Mouse (Mus musculus) intestine, postnatal 0 days (tissue): Measurements from ENCODE around the gene Csrnp2. TPM values are rescaled to one million over a fixed set of nuclear protein-coding genes. Genes with fewer than 3 reads are reported as not detected.

Experiments
- ATAC-seq: fragments of 200-750 bp; cut with Nextera tagmentation; 2 replicates; pipeline ENCODE4 v1.8.0; 2017; ENCODE audit warnings: mild to moderate bottlenecking, moderate TSS enrichment, moderate library complexity
- H3K27ac ChIP-seq: fragments of 300-500 bp; sonication (generic); 2 replicates; pipeline ENCODE4 v1.5.1; 2014; ENCODE audit warnings: mild to moderate bottlenecking, low read depth, low read length, moderate library complexity
- H3K27me3 ChIP-seq: fragments of 300-500 bp; sonication (generic); replicated peaks from 2 replicates; pipeline ENCODE4 v1.6.1; 2014; ENCODE audit warnings: low read length, mixed read lengths; ENCODE audit not compliant: control insufficient read depth, insufficient read depth
- H3K36me3 ChIP-seq: fragments of 300-500 bp; sonication (generic); 2 replicates; pipeline ENCODE4 v1.6.1; 2014; ENCODE audit warnings: mild to moderate bottlenecking, moderate library complexity; ENCODE audit not compliant: control insufficient read depth, insufficient read depth
- H3K4me1 ChIP-seq: fragments of 300-500 bp; sonication (generic); replicated peaks from 2 replicates; pipeline ENCODE4 v1.6.1; 2014; ENCODE audit warnings: antibody characterized with exemption, low read length, mixed read lengths; ENCODE audit not compliant: control insufficient read depth, insufficient read depth
- H3K4me2 ChIP-seq: fragments of 300-500 bp; sonication (generic); replicated peaks from 2 replicates; pipeline ENCODE4 v1.6.1; 2014; ENCODE audit warnings: low read depth, mild to moderate bottlenecking, moderate library complexity
- H3K4me3 ChIP-seq: fragments of 300-500 bp; sonication (generic); 2 replicates; pipeline ENCODE4 v1.5.1; 2014; ENCODE audit warnings: low read depth, low read length
- H3K9ac ChIP-seq: fragments of 300-500 bp; sonication (generic); 2 replicates; pipeline ENCODE4 v1.6.1; 2014; ENCODE audit warnings: mild to moderate bottlenecking, low read depth, low read length
- H3K9me3 ChIP-seq: fragments of 300-500 bp; sonication (generic); 2 replicates; pipeline ENCODE4 v1.6.1; 2016; ENCODE audit warnings: mixed run types; ENCODE audit not compliant: control insufficient read depth
- CTCF ChIP-seq: sonication (generic); IDR thresholded peaks from 2 replicates; pipeline ENCODE4 v1.5.1; 2016; ENCODE audit warnings: low read depth, mild to moderate bottlenecking, control low read depth, antibody characterized with exemption, moderate library complexity
- WGBS: fragments of 180-500 bp; shearing (Covaris S2); extraction: QIAGEN DNeasy Blood & Tissue Kit; methylation state at CpG from one replicate; pipeline ENCODE4 v1.1.7; 2014; 5-methylcytosine and 5-hydroxymethylcytosine counted together
- polyA plus RNA-seq: library from polyadenylated mRNA; unstranded; fragments of >200 nt; fragmentation: Nextera tagmentation; extraction: Ambion mirVana; gene quantifications from 2 replicates; pipeline ENCODE4 v1.2.1, GENCODE M21; 2015

Gene Csrnp2
- polyA plus RNA-seq, 1 experiment from 2014 or later: 3.1 TPM

DNA sequence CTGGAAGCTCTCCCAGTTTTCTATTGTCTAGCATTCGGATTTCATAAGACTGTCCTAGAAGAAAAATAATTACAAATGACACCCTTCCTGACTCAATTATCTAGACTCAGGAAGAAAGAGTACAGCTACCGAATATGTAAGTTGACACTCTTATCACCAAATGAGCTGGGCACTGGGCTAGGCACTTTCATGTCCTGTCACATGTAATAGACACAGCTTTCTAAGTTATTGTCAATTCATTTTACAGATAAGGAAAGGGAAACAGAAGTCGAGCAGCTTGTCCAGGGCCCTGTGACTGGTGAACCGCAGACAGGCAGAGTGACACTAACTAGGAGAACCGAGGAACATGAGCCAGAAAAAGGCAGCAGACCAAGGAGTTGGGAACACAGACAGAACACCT lies 32.6 kb upstream of the Csrnp2 start:
- Histone ChIP-seq H3K4me1 (no peaks in the 10 kb centered on the region), H3K4me3 (no peak overlapping the region), H3K4me2 (no peak overlapping the region), H3K9me3 (no peaks in the 10 kb centered on the region), H3K9ac (no peak overlapping the region), H3K27me3 (no peaks in the 10 kb centered on the region), H3K36me3 (peaks cover 1% of the 10 kb centered on the region; the same call in 1 of the 2 replicates), H3K27ac (no peak overlapping the region)
- 65% methylated on average over 5 of the region's 5 CpGs for WGBS
- no peak for TF ChIP-seq CTCF
- no peak for ATAC-seq

- no peaks in the 10 kb centered on the region for H3K4me1 ChIP-seq
- no peaks in the 10 kb centered on the region for H3K9me3 ChIP-seq
- no peak overlapping the region for H3K27ac ChIP-seq
- WGBS: 97% methylated on average over 14 of the region's 14 CpGs
- H3K27me3 ChIP-seq: no peaks in the 10 kb centered on the region
- TF ChIP-seq CTCF: no peak
- peaks cover 9% of the 10 kb centered on the region; the same call in 1 of the 2 replicates for H3K36me3 ChIP-seq
- H3K9ac ChIP-seq: no peak overlapping the region
- no peak for ATAC-seq
- H3K4me2 ChIP-seq: no peak overlapping the region
- H3K4me3 ChIP-seq: no peak overlapping the region
These were observed 30.1 kb upstream of the Csrnp2 start for GRCm38 (mm10) chr15:100525405-100525804.

DNA sequence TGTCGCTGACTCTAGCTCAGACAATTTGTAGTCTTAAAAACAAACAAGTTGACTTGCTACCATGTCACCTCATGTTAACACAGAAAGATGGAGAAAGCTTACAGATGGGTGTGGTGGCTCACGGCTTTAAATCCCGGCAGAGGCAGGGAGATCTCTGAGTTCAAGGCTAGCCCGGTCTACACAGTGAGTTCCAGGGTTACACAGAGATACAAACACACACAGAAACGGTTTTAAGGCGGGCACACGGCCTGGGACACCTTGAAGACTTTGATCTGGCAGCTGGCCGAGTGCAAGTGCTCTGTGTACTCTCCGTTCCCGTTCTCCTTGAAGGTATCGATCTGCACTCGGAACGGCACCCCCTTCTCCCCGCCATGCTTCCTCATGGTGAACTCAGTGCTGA lies 25.0 kb upstream of the Csrnp2 start:
- WGBS: 90% methylated on average over 14 of the region's 14 CpGs
- Histone ChIP-seq H3K4me2 (no peak overlapping the region), H3K9me3 (no peaks in the 10 kb centered on the region), H3K4me3 (no peak overlapping the region), H3K27ac (no peak overlapping the region), H3K9ac (no peak overlapping the region), H3K4me1 (no peaks in the 10 kb centered on the region), H3K27me3 (no peaks in the 10 kb centered on the region), H3K36me3 (peaks cover 21% of the 10 kb centered on the region)
- ATAC-seq: no peak
- TF ChIP-seq CTCF: no peak

DNA sequence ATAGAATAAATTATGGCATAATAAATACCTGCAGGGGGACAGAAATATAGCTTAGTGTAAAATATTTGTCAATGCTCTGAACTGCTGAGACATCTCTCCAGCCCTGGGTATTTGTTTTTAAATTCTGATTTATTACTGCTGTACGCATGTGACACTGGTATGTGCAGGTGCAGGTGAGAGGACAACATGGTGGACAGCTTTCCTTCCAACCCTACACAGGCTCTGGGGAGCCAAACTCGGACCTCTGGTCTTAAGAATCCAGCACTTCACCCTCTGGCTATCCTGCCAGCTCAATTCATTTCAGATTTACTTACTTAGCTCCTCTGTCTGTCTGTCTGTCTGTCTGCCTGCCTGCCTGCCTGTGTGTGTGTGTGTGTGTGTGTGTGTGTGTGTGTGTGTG lies 19.8 kb upstream of the Csrnp2 start:
- TF ChIP-seq CTCF: no peak
- no peak for ATAC-seq
- no peaks in the 10 kb centered on the region for H3K4me1 ChIP-seq
- H3K9me3 ChIP-seq: no peaks in the 10 kb centered on the region
- H3K36me3 ChIP-seq: peaks cover 46% of the 10 kb centered on the region
- H3K4me2 ChIP-seq: no peak overlapping the region
- WGBS: 90% methylated on average over 2 of the region's 2 CpGs
- no peak overlapping the region for H3K9ac ChIP-seq
- H3K27ac ChIP-seq: no peak overlapping the region
- no peaks in the 10 kb centered on the region for H3K27me3 ChIP-seq
- no peak overlapping the region for H3K4me3 ChIP-seq

DNA sequence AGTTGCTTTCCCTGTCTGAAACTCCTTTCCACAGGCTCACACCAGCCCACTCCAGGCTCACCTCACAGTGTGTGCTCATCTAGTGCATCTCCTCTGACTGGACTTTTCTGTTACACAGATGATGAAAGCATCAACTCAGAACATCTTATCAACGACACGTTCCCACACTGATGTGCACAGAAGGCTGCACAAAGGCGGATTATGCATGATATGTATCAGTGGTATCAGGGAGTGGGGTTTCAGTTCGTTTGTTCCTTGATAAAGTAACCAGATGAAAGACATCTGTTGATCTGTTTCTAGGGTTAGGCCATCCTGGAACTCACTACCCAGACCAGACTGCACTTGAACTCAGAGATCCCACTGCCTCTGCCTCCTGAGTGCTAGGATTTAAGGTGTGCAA lies 18.1 kb upstream of the Csrnp2 start:
- WGBS: 80% methylated on average over 4 of the region's 4 CpGs
- H3K4me1 ChIP-seq: no peaks in the 10 kb centered on the region

DNA sequence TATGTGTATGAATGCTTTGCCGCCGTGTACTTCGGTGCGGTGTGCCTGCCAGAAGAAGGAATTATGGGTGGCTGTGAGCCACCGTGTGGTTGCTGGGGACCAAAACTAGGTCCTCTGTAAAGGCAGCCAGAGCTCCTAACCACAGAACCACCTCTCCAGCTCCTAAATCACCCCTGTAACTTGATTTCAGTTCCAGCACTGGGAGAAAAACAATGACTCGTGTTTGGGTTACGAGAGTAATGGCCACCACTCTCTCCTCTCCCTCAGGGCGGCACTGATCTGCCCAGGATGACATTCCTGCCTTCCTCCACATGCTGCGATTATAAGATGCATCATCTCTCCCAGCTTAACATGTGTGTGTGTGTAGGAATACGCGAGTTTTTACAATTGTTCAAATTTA lies 14.8 kb upstream of the Csrnp2 start:
- H3K27me3 ChIP-seq: no peaks in the 10 kb centered on the region
- no peak overlapping the region for H3K4me3 ChIP-seq
- peaks cover 52% of the 10 kb centered on the region for H3K36me3 ChIP-seq
- ATAC-seq: no peak
- no peak overlapping the region for H3K27ac ChIP-seq
- H3K4me2 ChIP-seq: no peak overlapping the region
- H3K4me1 ChIP-seq: no peaks in the 10 kb centered on the region
- no peak overlapping the region for H3K9ac ChIP-seq
- 94% methylated on average over 11 of the region's 11 CpGs for WGBS
- H3K9me3 ChIP-seq: no peaks in the 10 kb centered on the region
- no peak for TF ChIP-seq CTCF

More for the DNA sequence above, 18.1 kb upstream of the Csrnp2 start:
- ATAC-seq: no peak
- H3K9ac ChIP-seq: no peak overlapping the region
- peaks cover 48% of the 10 kb centered on the region for H3K36me3 ChIP-seq
- H3K9me3 ChIP-seq: no peaks in the 10 kb centered on the region
- no peak overlapping the region for H3K4me2 ChIP-seq
- no peak overlapping the region for H3K4me3 ChIP-seq
- no peaks in the 10 kb centered on the region for H3K27me3 ChIP-seq
- no peak overlapping the region for H3K27ac ChIP-seq
- TF ChIP-seq CTCF: no peak
